Mouse (Mus musculus): ENCODE results near the gene Rgr. TPM values are rescaled to one million over a fixed set of nuclear protein-coding genes. Genes with fewer than 3 reads are reported as not detected.

The Rgr gene
- polyA plus RNA-seq, 1 experiment from 2014 or later, result not detected

DNA sequence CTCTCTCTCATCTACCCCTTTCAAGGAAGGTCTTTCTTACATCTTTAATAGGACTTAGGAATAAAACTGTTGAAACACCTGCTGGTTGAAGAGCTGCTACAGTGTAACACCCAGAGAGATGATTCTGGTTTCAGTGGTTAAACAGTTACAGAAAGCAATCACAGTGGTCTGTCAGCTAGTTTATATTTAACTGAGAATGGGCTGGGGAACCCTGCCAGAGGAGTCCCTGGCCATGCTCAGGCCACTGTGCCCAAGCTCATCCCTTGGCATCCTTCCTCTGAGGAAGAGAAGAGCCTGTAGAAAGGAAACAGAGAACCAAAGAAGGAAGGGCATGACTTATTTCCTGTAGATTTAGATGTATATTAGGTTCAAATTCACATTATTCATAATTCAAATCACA lies 59.0 kb downstream of the Rgr start:
- no peak for ATAC-seq (replicated peaks)
- Histone ChIP-seq H3K27me3 (no peaks in the 10 kb centered on the region), H3K4me3 (no peak overlapping the region), H3K27ac (replicated peaks) (no peak overlapping the region), H3K9me3 (no peaks in the 10 kb centered on the region), H3K4me1 (no peaks in the 10 kb centered on the region), H3K36me3 (no peaks in the 10 kb centered on the region), H3K4me2 (replicated peaks) (no peak overlapping the region), H3K9ac (replicated peaks) (no peak overlapping the region)

DNA sequence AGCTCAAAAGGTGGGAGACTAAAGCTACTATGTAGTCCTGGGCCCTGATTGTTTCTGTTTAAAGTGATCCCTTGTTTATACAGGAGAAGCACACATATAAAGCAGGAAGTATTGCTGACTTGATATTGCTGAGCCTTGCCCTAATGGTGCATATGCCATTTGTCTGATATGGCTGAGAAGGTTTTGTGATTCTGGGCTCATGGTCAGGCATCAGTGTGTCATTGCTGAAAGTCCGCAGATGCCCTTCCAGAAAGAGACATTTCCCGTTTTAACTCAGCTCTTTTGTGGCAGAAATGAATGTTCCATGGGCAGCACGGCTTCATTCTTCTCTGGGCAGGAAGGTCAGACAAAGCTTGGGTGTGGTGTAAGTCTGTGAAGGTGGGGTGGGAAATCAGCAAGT lies 63.1 kb downstream of the Rgr start:
- Histone ChIP-seq H3K27ac (replicated peaks) (no peak overlapping the region), H3K4me3 (no peak overlapping the region), H3K9me3 (no peaks in the 10 kb centered on the region), H3K4me1 (no peaks in the 10 kb centered on the region), H3K9ac (replicated peaks) (no peak overlapping the region), H3K36me3 (no peaks in the 10 kb centered on the region), H3K4me2 (replicated peaks) (no peak overlapping the region), H3K27me3 (no peaks in the 10 kb centered on the region)
- WGBS, result 91% methylated on average over 3 of the region's 3 CpGs
- no peak for ATAC-seq (replicated peaks)

Other genes starting within 250 kb of the Rgr start
- gene Ccser2, start 80.2 kb downstream of the Rgr start, polyA plus RNA-seq (2015; fragmentation: Nextera tagmentation; extraction: Ambion mirVana), result 86.9 and 87.9 TPM in 2 replicates
- not detected in 2 replicates for gene Lrit1, start 5.9 kb upstream of the Rgr start, polyA plus RNA-seq (2015; fragmentation: Nextera tagmentation; extraction: Ambion mirVana)
- gene Lrit2, start 19.0 kb upstream of the Rgr start, polyA plus RNA-seq (2015; fragmentation: Nextera tagmentation; extraction: Ambion mirVana), result not detected in 2 replicates
- gene Cdhr1, start 49.4 kb upstream of the Rgr start, polyA plus RNA-seq (2015; fragmentation: Nextera tagmentation; extraction: Ambion mirVana), result 3.0 TPM in 2 replicates
- 0.28 and 0.39 TPM in 2 replicates for gene 2610528A11Rik, start 65.1 kb upstream of the Rgr start, polyA plus RNA-seq (2015; fragmentation: Nextera tagmentation; extraction: Ambion mirVana)
- gene Ghitm, start 86.3 kb upstream of the Rgr start, polyA plus RNA-seq (2015; fragmentation: Nextera tagmentation; extraction: Ambion mirVana), result 184 and 186 TPM in 2 replicates

Measured in forebrain, embryonic 15.5 days (tissue).